Mouse (Mus musculus) ovary, postnatal 14 days (tissue): ENCODE results near the gene Trp53i11.
A peak's percentile ranks its signal among the peaks of the same experiment; 100 is the strongest.

Experiments
- DNase-seq: peaks from one replicate; pipeline ENCODE4 v3.0.0; 2022; ENCODE audit warnings: low spot score

The Trp53i11 gene

GRCm38 (mm10) chr2:93199531-93199974 is 12.2 kb downstream of the Trp53i11 start:
- DNase-seq: peak; percentile 56

- no peak for DNase-seq
Measured at GRCm38 (mm10) chr2:93200681-93201340, 13.5 kb downstream of the Trp53i11 start.

GRCm38 (mm10) chr2:93201997-93202396 is 14.6 kb downstream of the Trp53i11 start:
- no peak for DNase-seq

- DNase-seq: no peak
Measured at GRCm38 (mm10) chr2:93202782-93203181, 15.4 kb downstream of the Trp53i11 start.

GRCm38 (mm10) chr2:93203682-93204081 is 16.3 kb downstream of the Trp53i11 start:
- no peak for DNase-seq

GRCm38 (mm10) chr2:93204571-93204970 is 17.2 kb downstream of the Trp53i11 start:
- DNase-seq: no peak

- no peak for DNase-seq
Measured at GRCm38 (mm10) chr2:93206126-93206525, 18.8 kb downstream of the Trp53i11 start.

GRCm38 (mm10) chr2:93212386-93212785 is 25.0 kb downstream of the Trp53i11 start:
- DNase-seq: no peak

- no peak for DNase-seq
Measured at GRCm38 (mm10) chr2:93212865-93213264, 25.5 kb downstream of the Trp53i11 start.

- no peak for DNase-seq
Measured at GRCm38 (mm10) chr2:93214192-93214591, 26.8 kb downstream of the Trp53i11 start.

- DNase-seq: no peak
Measured at GRCm38 (mm10) chr2:93215790-93216189, 28.4 kb downstream of the Trp53i11 start.

GRCm38 (mm10) chr2:93217015-93217414 is 29.7 kb downstream of the Trp53i11 start:
- DNase-seq: peak; percentile 82

- no peak for DNase-seq
Measured at GRCm38 (mm10) chr2:93218353-93218990, 31.1 kb downstream of the Trp53i11 start.

GRCm38 (mm10) chr2:93219576-93219975 is 32.2 kb downstream of the Trp53i11 start:
- DNase-seq: no peak

GRCm38 (mm10) chr2:93220447-93220846 is 33.1 kb downstream of the Trp53i11 start:
- DNase-seq: no peak

GRCm38 (mm10) chr2:93223463-93223862 is 36.1 kb downstream of the Trp53i11 start:
- DNase-seq: no peak

- DNase-seq: peak; percentile 94
Measured at GRCm38 (mm10) chr2:93226606-93227595, 39.6 kb downstream of the Trp53i11 start.

- DNase-seq: no peak
Measured at GRCm38 (mm10) chr2:93227713-93228479, 40.5 kb downstream of the Trp53i11 start.

- no peak for DNase-seq
Measured at GRCm38 (mm10) chr2:93228480-93228824, 41.1 kb downstream of the Trp53i11 start.

GRCm38 (mm10) chr2:93232141-93232540 is 44.8 kb downstream of the Trp53i11 start:
- no peak for DNase-seq

GRCm38 (mm10) chr2:93237055-93237454 is 49.7 kb downstream of the Trp53i11 start:
- no peak for DNase-seq

- DNase-seq: no peak
Measured at GRCm38 (mm10) chr2:93238864-93239263, 51.5 kb downstream of the Trp53i11 start.
